Mouse (Mus musculus): ENCODE data around the gene Stk32b. TPM values are rescaled to one million over a fixed set of nuclear protein-coding genes. Genes with fewer than 3 reads are reported as not detected.
A peak's percentile ranks its signal among the peaks of the same experiment; 100 is the strongest.

The Stk32b gene
- total and polyA plus RNA-seq, 2 experiments from 2014 or later: 0.08 to 0.44 TPM

DNA sequence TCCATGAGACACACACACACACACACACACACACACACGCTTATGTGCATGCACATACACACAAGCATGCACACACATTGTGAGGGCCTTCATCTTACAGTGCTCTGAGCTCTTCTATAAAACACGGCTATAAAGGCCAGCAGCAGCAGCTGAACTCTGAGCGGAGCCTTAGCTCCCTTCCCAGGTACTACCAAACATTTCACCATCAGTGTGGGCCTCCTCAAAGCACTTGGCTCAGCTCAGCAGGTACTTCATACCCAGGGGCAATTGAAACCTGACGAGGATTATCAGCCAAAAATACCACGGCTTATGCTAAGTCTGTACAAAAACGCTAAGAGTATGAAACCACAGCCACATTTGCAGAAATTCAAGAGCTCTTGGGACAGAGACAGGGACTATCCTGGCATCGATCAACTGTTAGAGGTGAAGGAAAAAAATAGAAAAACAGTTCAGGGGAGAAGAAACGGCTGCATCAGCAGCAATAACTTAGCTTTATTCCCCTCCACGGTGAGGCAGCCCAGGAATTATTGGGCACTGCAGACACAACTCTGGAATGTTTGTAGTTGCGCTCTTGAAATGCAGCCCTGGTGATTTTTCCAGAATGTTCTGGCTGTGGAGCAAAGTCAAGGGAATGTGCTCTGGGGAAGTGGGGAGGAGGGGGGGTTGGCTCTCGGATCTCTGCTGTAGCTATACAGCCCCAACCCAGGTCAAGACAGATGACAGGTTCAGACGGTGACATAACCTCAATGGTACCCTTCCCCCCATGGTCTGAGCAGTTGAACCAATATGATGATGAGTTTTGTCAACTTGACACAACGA, 27.1 kb upstream of the Stk32b start:
- H3K27me3 ChIP-seq (ENCODE audit: control insufficient read depth, insufficient read depth, low read length): no peaks in the 10 kb centered on the region
- no peak overlapping the region for H3K4me3 ChIP-seq (ENCODE audit: low read depth, low read length)
- 0 out of 2 replicates have a peak, but pooled peaks cover 3% of the 10 kb centered on the region for H3K9me3 ChIP-seq (replicated peaks; ENCODE audit: control insufficient read depth, low read length)
- no peak overlapping the region for H3K9ac ChIP-seq (replicated peaks; ENCODE audit: low read depth, low read length)
- no peak for TF ChIP-seq EP300 (IDR thresholded peaks at IDR 0.05; ENCODE audit: low read depth)
- no peak for TF ChIP-seq CTCF (IDR thresholded peaks at IDR 0.05; ENCODE audit: low read depth)
- no peak for DNase-seq (ENCODE audit: low spot score)
- no peaks in the 10 kb centered on the region for H3K36me3 ChIP-seq (replicated peaks; ENCODE audit: control insufficient read depth, insufficient read depth, low read length)
- H3K27ac ChIP-seq (ENCODE audit: low read depth): no peak overlapping the region
- H3K4me2 ChIP-seq (ENCODE audit: low read depth, low read length): no peak overlapping the region
- ATAC-seq (ENCODE audit: insufficient read depth, low read depth): no peak
- 54% methylated on average over 13 of the region's 13 CpGs for whole genome bisulfite sequencing
- no peaks in the 10 kb centered on the region for H3K4me1 ChIP-seq (ENCODE audit: control insufficient read depth, insufficient read depth)

- DNase-seq (ENCODE audit: low spot score) (no peak), ATAC-seq (ENCODE audit: insufficient read depth, low read depth) (no peak)
- Histone ChIP-seq H3K4me2 (ENCODE audit: low read depth, low read length) (no peak overlapping the region), H3K9ac (replicated peaks; ENCODE audit: low read depth, low read length) (no peak overlapping the region), H3K4me1 (ENCODE audit: control insufficient read depth, insufficient read depth) (no peaks in the 10 kb centered on the region), H3K9me3 (replicated peaks; ENCODE audit: control insufficient read depth, low read length) (no peaks in the 10 kb centered on the region; the same call in 1 of the 2 replicates), H3K27ac (ENCODE audit: low read depth) (no peak overlapping the region), H3K36me3 (replicated peaks; ENCODE audit: control insufficient read depth, insufficient read depth, low read length) (no peaks in the 10 kb centered on the region), H3K4me3 (ENCODE audit: low read depth, low read length) (no peak overlapping the region), H3K27me3 (ENCODE audit: control insufficient read depth, insufficient read depth, low read length) (no peaks in the 10 kb centered on the region)
- WGBS: 39% methylated on average over 7 of the region's 7 CpGs
- 0 out of 2 replicates have a peak, but pooled peaks have one; percentile 16 for TF ChIP-seq CTCF (IDR thresholded peaks at IDR 0.05; ENCODE audit: low read depth)
- no peak for TF ChIP-seq EP300 (IDR thresholded peaks at IDR 0.05; ENCODE audit: low read depth)
These were observed 19.2 kb upstream of the Stk32b start for GRCm38 (mm10) chr5:37736213-37736612.

DNA sequence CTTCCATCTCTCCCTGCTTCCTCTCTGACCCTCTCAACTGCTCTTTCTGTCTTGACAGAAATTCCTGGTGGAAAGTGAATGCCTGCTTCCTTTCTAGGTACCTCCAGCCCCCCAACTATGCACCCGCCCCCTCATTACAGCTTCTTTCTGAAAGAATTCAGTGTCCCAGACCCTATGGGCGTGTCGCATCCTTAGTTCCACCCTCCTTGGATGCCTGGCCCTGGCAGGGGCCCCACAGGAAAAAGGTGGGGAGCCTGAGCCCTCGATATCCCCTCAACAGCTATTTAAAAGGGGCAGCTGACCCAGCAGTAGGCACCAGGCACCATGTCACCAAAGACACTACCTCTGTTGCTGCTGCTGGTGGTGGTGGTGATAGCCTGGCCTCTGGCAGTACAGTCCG, 18.3 kb upstream of the Stk32b start, which contains the start of gene Cytl1:
Gene Cytl1 (plus strand): TSS at position 296 of the 400 bp plus-strand sequence.
- no peak within 1 kb of the TSS for H3K9ac ChIP-seq (replicated peaks; ENCODE audit: low read depth, low read length)
- no peaks in the 10 kb centered on the region for H3K27me3 ChIP-seq (ENCODE audit: control insufficient read depth, insufficient read depth, low read length)
- no peaks in the 10 kb centered on the region for H3K4me1 ChIP-seq (ENCODE audit: control insufficient read depth, insufficient read depth)
- H3K36me3 ChIP-seq (replicated peaks; ENCODE audit: control insufficient read depth, insufficient read depth, low read length): no peaks in the 10 kb centered on the region
- no peak within 1 kb of the TSS for H3K4me2 ChIP-seq (ENCODE audit: low read depth, low read length)
- no peaks in the 10 kb centered on the region; the same call in 1 of the 2 replicates for H3K9me3 ChIP-seq (replicated peaks; ENCODE audit: control insufficient read depth, low read length)
- ATAC-seq (ENCODE audit: insufficient read depth, low read depth) (no peak; the same call in 1 of the 2 replicates), DNase-seq (ENCODE audit: low spot score) (no peak)
- no peak within 1 kb of the TSS for H3K4me3 ChIP-seq (ENCODE audit: low read depth, low read length)
- 44% methylated on average over 5 of the region's 5 CpGs for WGBS
- TF ChIP-seq EP300 (IDR thresholded peaks at IDR 0.05; ENCODE audit: low read depth) (no peak), CTCF (IDR thresholded peaks at IDR 0.05; ENCODE audit: low read depth) (no peak)
- no peak within 1 kb of the TSS for H3K27ac ChIP-seq (ENCODE audit: low read depth)

- no peak overlapping the region for H3K9ac ChIP-seq (replicated peaks; ENCODE audit: low read depth, low read length)
- H3K27ac ChIP-seq (ENCODE audit: low read depth): 0 out of 2 replicates have a peak overlapping the region, but pooled peaks have one; percentile 7
- TF ChIP-seq EP300 (IDR thresholded peaks at IDR 0.05; ENCODE audit: low read depth): no peak
- TF ChIP-seq CTCF (IDR thresholded peaks at IDR 0.05; ENCODE audit: low read depth): no peak
- no peaks in the 10 kb centered on the region; the same call in 1 of the 2 replicates for H3K9me3 ChIP-seq (replicated peaks; ENCODE audit: control insufficient read depth, low read length)
- no peaks in the 10 kb centered on the region for H3K36me3 ChIP-seq (replicated peaks; ENCODE audit: control insufficient read depth, insufficient read depth, low read length)
- H3K27me3 ChIP-seq (ENCODE audit: control insufficient read depth, insufficient read depth, low read length): no peaks in the 10 kb centered on the region
- H3K4me1 ChIP-seq (ENCODE audit: control insufficient read depth, insufficient read depth): no peaks in the 10 kb centered on the region
- 56% methylated on average over 2 of the region's 2 CpGs for WGBS
- peak; percentile 14 for DNase-seq (ENCODE audit: low spot score)
- no peak overlapping the region for H3K4me2 ChIP-seq (ENCODE audit: low read depth, low read length)
- peak; percentile 60 for ATAC-seq (ENCODE audit: insufficient read depth, low read depth)
- H3K4me3 ChIP-seq (ENCODE audit: low read depth, low read length): no peak overlapping the region
These were observed 13.8 kb upstream of the Stk32b start for GRCm38 (mm10) chr5:37730781-37731180.

GRCm38 (mm10) chr5:37725220-37725886, 8.4 kb upstream of the Stk32b start:
- 68% methylated on average over 4 of the region's 4 CpGs for WGBS
- no peak overlapping the region for H3K4me2 ChIP-seq (ENCODE audit: low read depth, low read length)
- no peaks in the 10 kb centered on the region for H3K27me3 ChIP-seq (ENCODE audit: control insufficient read depth, insufficient read depth, low read length)
- H3K9me3 ChIP-seq (replicated peaks; ENCODE audit: control insufficient read depth, low read length): no peaks in the 10 kb centered on the region
- no peak overlapping the region for H3K4me3 ChIP-seq (ENCODE audit: low read depth, low read length)
- DNase-seq (ENCODE audit: low spot score) (no peak), ATAC-seq (ENCODE audit: insufficient read depth, low read depth) (peak; percentile 49; the same call in 1 of the 2 replicates)
- no peaks in the 10 kb centered on the region for H3K36me3 ChIP-seq (replicated peaks; ENCODE audit: control insufficient read depth, insufficient read depth, low read length)
- H3K4me1 ChIP-seq (ENCODE audit: control insufficient read depth, insufficient read depth): no peaks in the 10 kb centered on the region
- TF ChIP-seq CTCF (IDR thresholded peaks at IDR 0.05; ENCODE audit: low read depth): no peak
- TF ChIP-seq EP300 (IDR thresholded peaks at IDR 0.05; ENCODE audit: low read depth): no peak
- H3K9ac ChIP-seq (replicated peaks; ENCODE audit: low read depth, low read length): no peak overlapping the region
- no peak overlapping the region for H3K27ac ChIP-seq (ENCODE audit: low read depth)

Data from heart, postnatal 0 days (tissue).